Mouse (Mus musculus) adrenal gland, postnatal 14 days (tissue): ENCODE results near the gene Ctdsp2. TPM values are rescaled to one million over a fixed set of nuclear protein-coding genes. Genes with fewer than 3 reads are reported as not detected.

Experiments
- DNase-seq: peaks from one replicate; pipeline ENCODE4 v3.0.0; 2021; ENCODE audit warnings: mixed read lengths
- microRNA-seq, 2 experiments: library from miRNA; unstranded; fragments of <30 nt; microRNA quantifications; one replicate each; pipeline ENCODE4 v1.2.0; 2021
- total RNA-seq: library from RNA; stranded (reverse); gene quantifications from 2 replicates; pipeline ENCODE4 v1.2.3, GENCODE M21; 2021

The Ctdsp2 gene
- total RNA-seq, 1 experiment from 2014 or later = 115 TPM

- no peak for DNase-seq
These were observed 64.1 kb downstream of the Ctdsp2 start for GRCm38 (mm10) chr10:127042468-127043115.

DNA sequence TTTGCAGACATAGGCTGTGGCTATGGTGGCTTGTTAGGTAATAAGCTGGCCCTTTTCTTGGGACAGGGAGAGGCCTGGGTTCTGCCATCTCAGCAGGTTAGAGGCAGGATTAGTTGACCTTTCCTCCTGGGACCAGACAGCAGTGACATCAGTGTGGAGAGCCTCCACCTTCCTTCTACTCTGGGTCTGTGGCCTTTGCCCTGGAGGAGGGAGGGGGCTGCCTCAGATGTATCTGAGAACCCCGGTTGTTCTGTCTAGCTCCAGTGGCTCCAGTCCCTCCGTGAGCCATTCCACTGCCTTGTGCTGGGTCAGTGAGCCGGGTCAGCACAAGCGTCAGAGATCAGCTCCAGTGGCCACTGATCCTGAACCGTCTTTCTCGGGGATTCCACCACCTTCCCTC is 64.7 kb downstream of the Ctdsp2 start:
- DNase-seq = no peak

DNA sequence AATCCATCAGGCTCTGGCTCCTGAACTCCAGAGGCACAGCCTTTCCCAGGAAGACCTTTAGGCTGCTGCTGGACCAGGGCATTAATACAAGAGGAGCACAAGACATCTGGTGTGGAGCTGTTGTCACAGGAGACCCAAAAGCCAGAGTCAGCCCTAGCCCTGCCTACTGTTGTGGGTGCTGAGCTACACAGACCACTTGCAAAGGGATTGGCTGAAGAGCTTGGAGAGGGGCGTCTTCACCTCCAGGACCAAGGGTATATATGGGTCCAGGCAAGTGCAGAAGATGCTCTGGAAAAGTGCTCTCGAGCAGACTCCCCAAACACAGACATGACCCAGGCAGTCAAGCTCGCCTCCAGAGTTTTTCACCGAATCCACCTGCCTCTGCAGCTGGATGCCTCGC is 69.4 kb downstream of the Ctdsp2 start, which contains the start of gene Cyp27b1:
Cyp27b1 (plus strand) TSS at position 297 of the 400 bp plus-strand sequence.
- DNase-seq = no peak

DNA sequence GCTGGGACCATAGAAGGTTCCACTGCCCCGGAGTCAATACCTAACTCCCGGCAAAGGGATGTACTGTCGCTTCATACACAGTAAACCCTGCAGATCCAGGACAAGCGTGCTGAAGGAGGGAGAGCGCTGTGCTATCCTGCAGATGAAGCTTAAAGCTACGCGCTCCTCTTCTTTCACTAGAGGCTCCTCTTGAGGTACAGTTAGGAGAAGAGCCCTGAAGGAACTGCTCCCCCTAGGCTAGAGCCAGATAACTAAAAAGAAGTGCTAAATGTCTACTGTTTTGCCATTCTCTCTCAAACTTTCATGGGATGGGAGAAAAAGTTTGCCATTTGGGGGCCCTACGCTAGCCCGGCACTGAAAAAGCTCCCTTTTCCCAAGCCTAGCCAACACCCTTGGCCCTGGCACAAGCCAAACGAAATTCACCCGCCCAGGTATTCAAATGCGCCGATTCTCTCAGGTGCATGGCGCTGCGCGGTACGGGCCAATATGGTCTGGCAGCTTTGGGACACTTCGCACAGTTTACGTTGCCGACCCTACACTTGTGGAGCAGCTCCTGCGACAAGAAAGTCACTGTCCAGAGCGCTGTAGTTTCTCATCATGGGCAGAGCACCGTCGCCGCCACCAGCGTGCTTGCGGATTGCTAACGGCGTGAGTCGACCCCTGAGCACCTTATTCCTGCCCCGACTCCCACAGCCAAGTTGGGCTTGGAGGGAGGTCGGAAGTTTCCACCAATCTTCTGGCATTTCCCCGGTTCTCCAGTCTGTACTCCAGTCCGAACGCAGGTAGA is 70.3 kb downstream of the Ctdsp2 start:
- DNase-seq = no peak

Small RNA genes lying within 50 kb of the gene (microRNA-seq; reads per million reads assigned to microRNA genes)
- gene Mir26a-2 (48.2 to 98.6 reads per million in 2 experiments), gene Mir546 (0.43 to 2.3 reads per million in 2 experiments)

Other genes starting within 250 kb of the Ctdsp2 start
- 7.1 and 8.9 TPM in 2 replicates for gene Atp23, start 77.4 kb upstream of the Ctdsp2 start, total RNA-seq
- 0.74 and 2.5 TPM in 2 replicates for gene Avil, start 22.0 kb downstream of the Ctdsp2 start, total RNA-seq
- gene Tsfm, start 52.1 kb downstream of the Ctdsp2 start, total RNA-seq = 57.6 and 58.7 TPM in 2 replicates
- 12.4 and 18.1 TPM in 2 replicates for gene Mettl1, start 62.7 kb downstream of the Ctdsp2 start, total RNA-seq
- gene Eef1akmt3, start 62.8 kb downstream of the Ctdsp2 start, total RNA-seq = 0.15 and 0.23 TPM in 2 replicates
- 0.26 and 0.41 TPM in 2 replicates for gene Cyp27b1, start 69.5 kb downstream of the Ctdsp2 start, total RNA-seq
- gene March9, start 81.5 kb downstream of the Ctdsp2 start, total RNA-seq = 6.2 and 8.0 TPM in 2 replicates
- gene Cdk4, start 84.8 kb downstream of the Ctdsp2 start, total RNA-seq = 242 and 253 TPM in 2 replicates
- gene Tspan31, start 91.5 kb downstream of the Ctdsp2 start, total RNA-seq = 76.3 and 96.5 TPM in 2 replicates
- gene Agap2, start 96.6 kb downstream of the Ctdsp2 start, total RNA-seq = 6.9 and 14.3 TPM in 2 replicates
- 97.9 and 108 TPM in 2 replicates for gene Os9, start 142.4 kb downstream of the Ctdsp2 start, total RNA-seq
- 14.6 and 24.7 TPM in 2 replicates for gene B4galnt1, start 186.5 kb downstream of the Ctdsp2 start, total RNA-seq
- 10.4 and 10.8 TPM in 2 replicates for gene Slc26a10, start 201.9 kb downstream of the Ctdsp2 start, total RNA-seq
- 22.3 and 28.5 TPM in 2 replicates for gene Arhgef25, start 211.4 kb downstream of the Ctdsp2 start, total RNA-seq
- 60.7 and 66.5 TPM in 2 replicates for gene Dtx3, start 217.0 kb downstream of the Ctdsp2 start, total RNA-seq
- gene Pip4k2c, start 232.9 kb downstream of the Ctdsp2 start, total RNA-seq = 28.5 and 29.2 TPM in 2 replicates